Mouse (Mus musculus): ENCODE data around the gene A930017K11Rik.

The A930017K11Rik gene

GRCm38 (mm10) chr17:25959630-25960467 lies 7.5 kb upstream of the A930017K11Rik start:
- in situ Hi-C loops (cut with MboI, MseI): no loop called here

GRCm38 (mm10) chr17:25958771-25959494 lies 6.6 kb upstream of the A930017K11Rik start:
- in situ Hi-C loops (cut with MboI, MseI): no loop called here

- in situ Hi-C loops (cut with MboI, MseI): no loop called here
Observed at GRCm38 (mm10) chr17:25957586-25958051, 5.3 kb upstream of the A930017K11Rik start.

- in situ Hi-C loops (cut with MboI, MseI): no loop called here
Observed at GRCm38 (mm10) chr17:25956631-25957030, 4.3 kb upstream of the A930017K11Rik start.

GRCm38 (mm10) chr17:25956201-25956600 lies 3.8 kb upstream of the A930017K11Rik start:
- in situ Hi-C loops (cut with MboI, MseI): no loop called here

- in situ Hi-C loops (cut with MboI, MseI): no loop called here
Observed at GRCm38 (mm10) chr17:25955736-25956135, 3.4 kb upstream of the A930017K11Rik start.

- in situ Hi-C loops (cut with MboI, MseI): no loop called here
Observed at GRCm38 (mm10) chr17:25954671-25955070, 2.3 kb upstream of the A930017K11Rik start.

- in situ Hi-C loops (cut with MboI, MseI): no loop called here
Observed at GRCm38 (mm10) chr17:25953161-25953560, 796 bp upstream of the A930017K11Rik start.

GRCm38 (mm10) chr17:25951225-25951802 lies 1.1 kb downstream of the A930017K11Rik start:
- in situ Hi-C loops (cut with MboI, MseI): no loop called here

GRCm38 (mm10) chr17:25950706-25951105 lies 1.7 kb downstream of the A930017K11Rik start:
- in situ Hi-C loops (cut with MboI, MseI): no loop called here

GRCm38 (mm10) chr17:25949981-25950380 lies 2.4 kb downstream of the A930017K11Rik start:
- in situ Hi-C loops (cut with MboI, MseI): no loop called here

GRCm38 (mm10) chr17:25948051-25948450 lies 4.3 kb downstream of the A930017K11Rik start:
- in situ Hi-C loops (cut with MboI, MseI): no loop called here

- in situ Hi-C loops (cut with MboI, MseI): no loop called here
Observed at GRCm38 (mm10) chr17:25947576-25947975, 4.8 kb downstream of the A930017K11Rik start.

- in situ Hi-C loops (cut with MboI, MseI): no loop called here
Observed at GRCm38 (mm10) chr17:25946891-25947290, 5.5 kb downstream of the A930017K11Rik start.

GRCm38 (mm10) chr17:25946349-25946748 lies 6.0 kb downstream of the A930017K11Rik start:
- in situ Hi-C loops (cut with MboI, MseI): no loop called here

GRCm38 (mm10) chr17:25945517-25946155 lies 6.7 kb downstream of the A930017K11Rik start:
- in situ Hi-C loops (cut with MboI, MseI): no loop called here

- in situ Hi-C loops (cut with MboI, MseI): no loop called here
Observed at GRCm38 (mm10) chr17:25944366-25945163, 7.8 kb downstream of the A930017K11Rik start, which contains the start of the genes Pigq and Nhlrc4. Pigq (minus strand) TSS chr17:25944936. Nhlrc4 (minus strand) TSS chr17:25944961.

GRCm38 (mm10) chr17:25943769-25944168 lies 8.6 kb downstream of the A930017K11Rik start:
- in situ Hi-C loops (cut with MboI, MseI): no loop called here

- in situ Hi-C loops (cut with MboI, MseI): no loop called here
Observed at GRCm38 (mm10) chr17:25943221-25943620, 9.1 kb downstream of the A930017K11Rik start.

- in situ Hi-C loops (cut with MboI, MseI): no loop called here
Observed at GRCm38 (mm10) chr17:25942597-25943151, 9.7 kb downstream of the A930017K11Rik start.
